Mouse (Mus musculus) olfactory bulb, adult 2 months (tissue): ENCODE data around the gene Mchr1.

Source experiments
- CTCF ChIP-seq: fragments of 200-500 bp; IDR thresholded peaks from 2 replicates; pipeline ENCODE4 v1.5.1; 2012; ENCODE audit warnings: low read depth, mild to moderate bottlenecking, low read length, moderate library complexity; ENCODE audit not compliant: insufficient read depth
- POLR2A ChIP-seq: fragments of 200-500 bp; IDR thresholded peaks from 2 replicates; pipeline ENCODE4 v1.6.1; 2012; ENCODE audit warnings: mild to moderate bottlenecking, low read depth, low read length, moderate library complexity; ENCODE audit not compliant: insufficient read depth

- TF ChIP-seq CTCF (no peak), POLR2A (no peak)
Observed at GRCm38 (mm10) chr15:81189061-81189460, 46.2 kb upstream of the Mchr1 start.
